Mouse (Mus musculus) midbrain, embryonic 15.5 days (tissue): ENCODE results near the gene Sfpq. TPM values are rescaled to one million over a fixed set of nuclear protein-coding genes. Genes with fewer than 3 reads are reported as not detected.
A peak's percentile ranks its signal among the peaks of the same experiment; 100 is the strongest.
"Not testable (repeated sequence)": the region's sequence is repeated elsewhere in the genome, so short reads cannot be mapped to it uniquely, and the experiment has no call there.

Experiments used
- ATAC-seq: fragments of 200-750 bp; cut with Nextera tagmentation; replicated peaks from 2 replicates; pipeline ENCODE4 v1.8.0; 2017; ENCODE audit warnings: moderate TSS enrichment
- H3K27ac ChIP-seq: fragments of 300-500 bp; sonication (generic); 2 replicates; pipeline ENCODE4 v1.5.1; 2015; ENCODE audit warnings: mild to moderate bottlenecking, inconsistent platforms
- H3K27me3 ChIP-seq: fragments of 300-500 bp; sonication (generic); replicated peaks from 2 replicates; pipeline ENCODE4 v1.6.1; 2015; ENCODE audit warnings: inconsistent platforms
- H3K36me3 ChIP-seq: fragments of 300-500 bp; sonication (generic); replicated peaks from 2 replicates; pipeline ENCODE4 v1.6.1; 2015; ENCODE audit warnings: inconsistent platforms
- H3K4me1 ChIP-seq: fragments of 300-500 bp; sonication (generic); 2 replicates; pipeline ENCODE4 v1.6.1; 2015; ENCODE audit warnings: inconsistent platforms
- H3K4me2 ChIP-seq: fragments of 300-500 bp; sonication (generic); 2 replicates; pipeline ENCODE4 v1.6.1; 2015; ENCODE audit warnings: inconsistent platforms, mild to moderate bottlenecking, moderate library complexity
- H3K4me3 ChIP-seq: fragments of 300-500 bp; sonication (generic); 2 replicates; pipeline ENCODE4 v1.5.1; 2015; ENCODE audit warnings: mild to moderate bottlenecking, inconsistent platforms
- H3K9ac ChIP-seq: fragments of 300-500 bp; sonication (generic); 2 replicates; pipeline ENCODE4 v1.6.1; 2015; ENCODE audit warnings: mild to moderate bottlenecking, inconsistent platforms
- H3K9me3 ChIP-seq: fragments of 300-500 bp; sonication (generic); 2 replicates; pipeline ENCODE4 v1.6.1; 2016; ENCODE audit warnings: inconsistent platforms
- WGBS: fragments of 180-500 bp; shearing (Covaris S2); methylation state at CpG from one replicate; pipeline ENCODE4 v1.1.7; 2015; ENCODE audit warnings: mixed read lengths; 5-methylcytosine and 5-hydroxymethylcytosine counted together
- polyA plus RNA-seq: library from polyadenylated mRNA; unstranded; fragments of >200 nt; fragmentation: Nextera tagmentation; extraction: Ambion mirVana; gene quantifications from 2 replicates; pipeline ENCODE4 v1.2.1, GENCODE M21; 2015

Gene Sfpq
- polyA plus RNA-seq: 70.6 and 77.3 TPM in 2 replicates

GRCm38 (mm10) chr4:127021151-127021945 is at the start of gene Sfpq:
Sfpq (plus strand) TSS chr4:127021324.
- Histone ChIP-seq H3K36me3 (peaks cover 9% of the 10 kb centered on the region), H3K27me3 (no peaks in the 10 kb centered on the region), H3K27ac (peak within 1 kb of the TSS; percentile 99), H3K9me3 (no peaks in the 10 kb centered on the region), H3K9ac (peak within 1 kb of the TSS; percentile 88), H3K4me3 (peak within 1 kb of the TSS; percentile 98), H3K4me2 (peak within 1 kb of the TSS; percentile 92), H3K4me1 (peaks cover 33% of the 10 kb centered on the region)
- peak; percentile 96 for ATAC-seq
- under 1% methylated on average over 43 of the region's 87 CpGs for WGBS

DNA sequence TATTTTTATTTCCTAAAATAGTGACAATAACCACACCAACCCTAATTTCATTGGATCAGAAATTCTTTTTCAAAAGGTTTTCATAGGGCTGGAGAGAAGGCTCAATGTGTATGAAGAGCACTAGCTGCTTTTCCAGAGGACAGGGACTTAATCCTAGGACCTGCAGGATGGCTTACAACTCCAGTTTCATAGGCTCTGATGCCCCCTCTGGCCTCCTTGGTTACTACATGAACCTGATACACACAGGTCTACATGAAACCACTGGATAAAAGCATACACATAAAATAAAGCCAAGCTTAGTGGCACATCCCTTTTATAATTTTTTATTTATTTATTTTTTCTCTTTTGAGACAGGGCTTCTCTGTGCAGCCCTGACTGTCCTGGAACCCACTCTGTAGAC is 43.7 kb upstream of the Sfpq start:
- Histone ChIP-seq H3K9me3 (no peaks in the 10 kb centered on the region), H3K27me3 (no peaks in the 10 kb centered on the region), H3K9ac (no peak overlapping the region), H3K27ac (no peak overlapping the region), H3K36me3 (no peaks in the 10 kb centered on the region), H3K4me2 (no peak overlapping the region), H3K4me1 (no peaks in the 10 kb centered on the region), H3K4me3 (no peak overlapping the region)
- ATAC-seq: no peak

- H3K27me3 ChIP-seq: no peaks in the 10 kb centered on the region
- no peak overlapping the region for H3K4me2 ChIP-seq
- H3K9ac ChIP-seq: no peak overlapping the region
- no peak overlapping the region for H3K27ac ChIP-seq
- no peaks in the 10 kb centered on the region for H3K9me3 ChIP-seq
- no peaks in the 10 kb centered on the region for H3K36me3 ChIP-seq
- H3K4me3 ChIP-seq: no peak overlapping the region
- 82% methylated on average over 3 of the region's 3 CpGs for WGBS
- ATAC-seq: no peak
- H3K4me1 ChIP-seq: no peaks in the 10 kb centered on the region
These were observed 42.4 kb upstream of the Sfpq start for GRCm38 (mm10) chr4:126978706-126979105.

DNA sequence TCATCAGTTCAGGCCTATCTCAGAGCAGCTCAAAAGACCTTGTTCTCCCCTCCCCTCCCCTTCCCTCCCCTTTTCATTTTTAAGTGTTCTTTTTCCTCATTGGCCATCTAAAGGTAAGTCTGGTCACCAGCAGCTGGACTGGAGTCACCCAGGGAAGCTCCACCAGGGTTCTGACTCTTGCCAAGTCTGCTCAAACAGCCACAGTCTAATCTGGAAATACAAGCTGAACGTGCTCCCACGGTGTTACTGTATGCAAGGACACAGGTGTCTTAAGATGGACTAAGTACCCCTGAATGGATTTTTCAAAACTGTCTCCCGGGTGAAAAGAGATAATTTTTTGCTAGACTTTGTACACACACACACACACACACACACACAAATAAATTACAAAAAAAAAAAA is 37.8 kb upstream of the Sfpq start:
- H3K9ac ChIP-seq: no peak overlapping the region
- no peak overlapping the region for H3K4me2 ChIP-seq
- H3K27ac ChIP-seq: no peak overlapping the region
- no peak for ATAC-seq
- WGBS: 79% methylated on average over 3 of the region's 3 CpGs
- no peaks in the 10 kb centered on the region for H3K9me3 ChIP-seq
- no peak overlapping the region for H3K4me3 ChIP-seq
- H3K27me3 ChIP-seq: no peaks in the 10 kb centered on the region
- H3K4me1 ChIP-seq: no peaks in the 10 kb centered on the region
- no peaks in the 10 kb centered on the region for H3K36me3 ChIP-seq

- not testable (repeated sequence) for H3K27ac ChIP-seq, H3K9ac ChIP-seq, H3K4me3 ChIP-seq, ATAC-seq, H3K4me1 ChIP-seq, H3K4me2 ChIP-seq, H3K9me3 ChIP-seq, H3K27me3 ChIP-seq, H3K36me3 ChIP-seq
- WGBS: 84% methylated on average over 13 of the region's 13 CpGs
These were observed 37.2 kb upstream of the Sfpq start for GRCm38 (mm10) chr4:126983736-126984525.

DNA sequence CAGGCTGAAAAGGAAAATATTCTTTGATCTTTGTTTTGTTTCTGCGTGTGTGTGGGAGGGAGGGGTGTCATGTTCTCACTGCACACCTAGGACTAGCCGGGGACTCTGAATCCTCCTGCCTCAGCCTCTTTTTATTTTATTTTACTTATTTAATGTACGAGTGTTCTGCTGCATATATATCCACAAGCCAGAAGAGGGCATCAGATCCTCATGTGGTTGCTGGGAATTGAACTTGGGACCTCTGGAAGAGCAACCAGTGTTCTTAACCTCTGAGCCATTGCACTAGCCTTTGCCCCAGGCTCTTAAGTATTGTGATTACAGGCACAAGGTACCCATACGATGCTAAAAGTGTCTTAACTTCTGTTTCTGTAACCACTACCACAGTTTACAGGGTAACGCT is 34.4 kb upstream of the Sfpq start:
- Histone ChIP-seq H3K36me3 (no peaks in the 10 kb centered on the region), H3K27ac (no peak overlapping the region), H3K4me2 (no peak overlapping the region), H3K27me3 (no peaks in the 10 kb centered on the region), H3K9ac (no peak overlapping the region), H3K4me3 (no peak overlapping the region), H3K9me3 (no peaks in the 10 kb centered on the region), H3K4me1 (no peaks in the 10 kb centered on the region)
- no peak for ATAC-seq
- 84% methylated on average over 5 of the region's 5 CpGs for WGBS

DNA sequence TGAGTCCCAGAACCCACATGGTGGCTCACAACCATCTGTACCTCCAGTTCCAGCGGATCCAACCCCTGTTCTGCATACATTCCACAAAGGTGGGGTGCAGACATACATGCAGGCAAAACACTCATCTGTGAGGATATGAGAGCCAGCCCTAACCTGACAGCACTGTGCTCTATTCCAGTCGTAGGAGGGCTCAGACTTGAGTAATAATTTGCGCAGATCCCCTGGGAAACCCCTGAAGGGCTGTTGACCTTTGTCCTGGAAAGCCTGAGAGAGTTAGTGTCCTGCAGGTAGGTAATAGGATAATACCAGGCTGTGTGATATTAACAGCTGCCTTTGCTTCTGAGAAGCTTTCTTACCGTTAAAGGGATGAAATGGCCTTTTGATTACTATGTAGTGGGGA is 32.6 kb upstream of the Sfpq start:
- WGBS: 72% methylated on average over 4 of the region's 4 CpGs
- no peak overlapping the region for H3K27ac ChIP-seq
- no peak for ATAC-seq
- no peaks in the 10 kb centered on the region for H3K4me1 ChIP-seq
- H3K36me3 ChIP-seq: no peaks in the 10 kb centered on the region
- no peaks in the 10 kb centered on the region for H3K9me3 ChIP-seq
- no peak overlapping the region for H3K4me3 ChIP-seq
- H3K27me3 ChIP-seq: no peaks in the 10 kb centered on the region
- H3K4me2 ChIP-seq: no peak overlapping the region
- no peak overlapping the region for H3K9ac ChIP-seq

GRCm38 (mm10) chr4:126990553-126990952 is 30.6 kb upstream of the Sfpq start:
- no peak overlapping the region for H3K4me2 ChIP-seq

DNA sequence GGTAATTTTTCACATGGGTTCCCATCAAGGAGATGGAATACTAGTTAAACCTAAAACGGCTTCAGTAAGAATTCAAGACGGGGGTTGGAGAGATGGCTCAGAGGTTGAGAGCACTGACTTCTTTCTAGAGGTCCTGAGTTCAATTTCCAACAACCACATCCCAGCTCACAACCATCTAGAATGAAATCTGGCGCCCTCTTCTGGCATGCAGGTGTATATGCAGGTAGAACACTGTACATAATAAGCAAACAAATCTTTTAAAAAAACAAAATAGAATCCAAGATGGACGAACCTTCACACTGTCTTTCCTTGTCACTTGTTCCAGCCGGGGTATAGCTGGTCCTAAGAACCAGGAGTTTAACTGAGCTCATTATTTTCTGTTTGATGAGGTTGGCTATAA is 28.8 kb upstream of the Sfpq start:
- no peaks in the 10 kb centered on the region for H3K4me1 ChIP-seq
- no peak for ATAC-seq
- H3K4me3 ChIP-seq: no peak overlapping the region
- H3K4me2 ChIP-seq: no peak overlapping the region
- no peaks in the 10 kb centered on the region for H3K9me3 ChIP-seq
- H3K27me3 ChIP-seq: no peaks in the 10 kb centered on the region
- no peaks in the 10 kb centered on the region for H3K36me3 ChIP-seq
- H3K9ac ChIP-seq: no peak overlapping the region
- WGBS: 62% methylated on average over 5 of the region's 5 CpGs
- H3K27ac ChIP-seq: no peak overlapping the region

More at GRCm38 (mm10) chr4:126990553-126990952, 30.6 kb upstream of the Sfpq start:
- H3K36me3 ChIP-seq: no peaks in the 10 kb centered on the region
- no peak overlapping the region for H3K9ac ChIP-seq
- no peak for ATAC-seq
- H3K9me3 ChIP-seq: no peaks in the 10 kb centered on the region
- H3K27ac ChIP-seq: no peak overlapping the region
- H3K4me1 ChIP-seq: no peaks in the 10 kb centered on the region
- no peaks in the 10 kb centered on the region for H3K27me3 ChIP-seq
- H3K4me3 ChIP-seq: no peak overlapping the region

DNA sequence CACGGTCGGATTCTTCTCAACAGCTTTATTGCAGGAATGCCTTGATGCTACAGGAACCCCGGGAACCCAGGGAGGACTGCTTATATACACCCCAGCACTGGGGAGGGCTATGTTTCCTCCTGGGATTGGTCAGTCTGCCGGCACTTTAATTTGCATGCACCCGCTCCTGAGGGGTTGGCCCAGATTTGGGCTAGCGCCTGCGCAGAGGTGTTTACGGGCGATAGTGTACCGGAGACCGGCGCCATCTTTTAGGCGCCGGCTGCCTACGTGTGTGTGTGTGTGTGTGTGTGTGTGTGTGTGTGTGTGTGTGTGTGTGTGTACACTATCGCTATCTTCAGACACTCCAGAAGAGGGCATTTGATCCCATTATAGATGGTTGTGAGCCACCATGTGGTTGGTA is 21.8 kb upstream of the Sfpq start:
- not testable (repeated sequence) for H3K4me2 ChIP-seq, H3K27me3 ChIP-seq, ATAC-seq, H3K4me3 ChIP-seq, H3K4me1 ChIP-seq, H3K27ac ChIP-seq, H3K9me3 ChIP-seq, H3K36me3 ChIP-seq, H3K9ac ChIP-seq
- 95% methylated on average over 16 of the region's 16 CpGs for WGBS

GRCm38 (mm10) chr4:127000601-127001105 is 20.5 kb upstream of the Sfpq start:
- no peak overlapping the region for H3K9ac ChIP-seq
- 27% methylated on average over 8 of the region's 8 CpGs for WGBS
- peak; percentile 58 for ATAC-seq

GRCm38 (mm10) chr4:127004384-127004783 is 16.7 kb upstream of the Sfpq start:
- Histone ChIP-seq H3K9me3 (no peaks in the 10 kb centered on the region), H3K36me3 (no peaks in the 10 kb centered on the region), H3K27me3 (no peaks in the 10 kb centered on the region), H3K27ac (peak overlapping the region; percentile 83), H3K4me2 (peak overlapping the region; percentile 54), H3K4me3 (no peak overlapping the region), H3K4me1 (peaks cover 22% of the 10 kb centered on the region), H3K9ac (peak overlapping the region; percentile 37; the same call in 1 of the 2 replicates)
- 85% methylated on average over 3 of the region's 3 CpGs for WGBS
- no peak for ATAC-seq

More at GRCm38 (mm10) chr4:127000601-127001105, 20.5 kb upstream of the Sfpq start:
- Histone ChIP-seq H3K4me1 (peaks cover 22% of the 10 kb centered on the region), H3K9me3 (no peaks in the 10 kb centered on the region), H3K27ac (peak overlapping the region; percentile 57), H3K4me2 (peak overlapping the region; percentile 30), H3K27me3 (no peaks in the 10 kb centered on the region), H3K4me3 (no peak overlapping the region), H3K36me3 (no peaks in the 10 kb centered on the region)
